Mouse (Mus musculus): ENCODE measurements around the gene Hif1an. TPM values are rescaled to one million over a fixed set of nuclear protein-coding genes. Genes with fewer than 3 reads are reported as not detected.

The Hif1an gene
- total and polyA plus RNA-seq, 3 experiments: 8.3 to 29.2 (median 12.9) TPM

GRCm38 (mm10) chr19:44588036-44588435 is 25.4 kb downstream of the Hif1an start:
- Histone ChIP-seq H3K27ac (ENCODE audit: insufficient read depth, low read depth) (no peak overlapping the region), H3K4me1 (ENCODE audit: control insufficient read depth in 1 of 2, insufficient read depth in 2 of 2) (peaks cover 8 to 28% of the 10 kb centered on the region in 2 experiments), H3K4me2 (ENCODE audit: insufficient read depth, low read depth, poor library complexity, severe bottlenecking) (no peak overlapping the region), H3K9me3 (replicated peaks; ENCODE audit: low read length) (no peaks in the 10 kb centered on the region), H3K27me3 (replicated peaks) (peaks cover 2% of the 10 kb centered on the region), H3K36me3 (replicated peaks in 1 of 2; ENCODE audit: control insufficient read depth in 1 of 2, insufficient read depth in 1 of 2, low read length in 1 of 2) (no peaks in the 10 kb centered on the region), H3K79me2 (replicated peaks; ENCODE audit: control insufficient read depth, extremely low read depth, insufficient read depth, poor library complexity, severe bottlenecking) (no peaks in the 10 kb centered on the region), H3K9ac (ENCODE audit: insufficient read depth, low read depth) (no peak overlapping the region), H3K4me3 (replicated peaks in 1 of 3; ENCODE audit: low read depth in 2 of 3, low read length in 2 of 3, poor library complexity in 1 of 3) (no peak overlapping the region)
- TF ChIP-seq CHD1 (IDR thresholded peaks at IDR 0.05; ENCODE audit: low read depth, low read length): no peak
- TF ChIP-seq BHLHE40 (IDR thresholded peaks at IDR 0.05; ENCODE audit: low read depth, low read length): no peak
- TF ChIP-seq PAX5 (IDR thresholded peaks at IDR 0.05; ENCODE audit: low read length): no peak
- no peak for TF ChIP-seq ZMIZ1 (IDR thresholded peaks at IDR 0.05; ENCODE audit: low read depth, low read length)
- no peak for TF ChIP-seq ZNF384 (IDR thresholded peaks at IDR 0.05; ENCODE audit: low read depth, low read length)
- no peak for TF ChIP-seq EP300 (IDR thresholded peaks at IDR 0.05; ENCODE audit: low read length)
- TF ChIP-seq KAT2A (IDR thresholded peaks at IDR 0.05; ENCODE audit: insufficient replicate concordance, low read length): no peak
- no peak for TF ChIP-seq ELF1 (IDR thresholded peaks at IDR 0.05; ENCODE audit: low read depth, low read length)
- no peak for TF ChIP-seq MAFK (IDR thresholded peaks at IDR 0.05; ENCODE audit: insufficient replicate concordance, low read length)
- no peak for TF ChIP-seq USF1 (IDR thresholded peaks at IDR 0.05; ENCODE audit: low read depth, low read length)
- no peak for TF ChIP-seq HCFC1 (IDR thresholded peaks at IDR 0.05; ENCODE audit: low read depth, low read length)
- TF ChIP-seq MYC (IDR thresholded peaks at IDR 0.05; ENCODE audit: low read depth, low read length): no peak
- no peak for TF ChIP-seq CHD2 (IDR thresholded peaks at IDR 0.05; ENCODE audit: low read length)
- TF ChIP-seq JUND (conservative IDR thresholded peaks at IDR 0.05; ENCODE audit: low read depth, low read length): no peak
- no peak for TF ChIP-seq ETS1 (conservative IDR thresholded peaks at IDR 0.05; ENCODE audit: low read depth, low read length)
- no peak for TF ChIP-seq POLR2A (IDR thresholded peaks at IDR 0.05; ENCODE audit: low read depth, low read length)
- TF ChIP-seq UBTF (IDR thresholded peaks at IDR 0.05; ENCODE audit: low read depth, low read length): no peak
- TF ChIP-seq USF2 (conservative IDR thresholded peaks at IDR 0.05; ENCODE audit: low read depth, low read length): no peak
- no peak for TF ChIP-seq GABPA (IDR thresholded peaks at IDR 0.05; ENCODE audit: insufficient replicate concordance, low read depth, low read length)
- in situ Hi-C loops (cut with MboI; ENCODE audit: low pct_ligation_motif_present, low pct_unique_long_range_greater_than_20kb, low sequenced_read_pairs): loop anchor here (25.0 kb wide), 1 partner anchor 449 kb away; the partner anchor contains the start of genes Pdzd7 and Sfxn3
- dilution Hi-C loops (cut with MboI; ENCODE audit: extremely low pct_ligation_motif_present, extremely low pct_unique_long_range_greater_than_20kb, low sequenced_read_pairs): no loop called here
- no peak for DNase-seq (ENCODE audit: extremely low read depth)

- peaks cover 8 to 30% of the 10 kb centered on the region in 2 experiments for H3K4me1 ChIP-seq (ENCODE audit: control insufficient read depth in 1 of 2, insufficient read depth in 2 of 2)
- TF ChIP-seq ZMIZ1 (IDR thresholded peaks at IDR 0.05; ENCODE audit: low read depth, low read length): no peak
- no peak for TF ChIP-seq MAFK (IDR thresholded peaks at IDR 0.05; ENCODE audit: insufficient replicate concordance, low read length)
- no peak for TF ChIP-seq SMC3 (IDR thresholded peaks at IDR 0.05; ENCODE audit: low read depth, low read length)
- no peak for TF ChIP-seq MEF2A (IDR thresholded peaks at IDR 0.05; ENCODE audit: borderline replicate concordance, low read depth, low read length)
- TF ChIP-seq MAZ (IDR thresholded peaks at IDR 0.05; ENCODE audit: low read depth, low read length): no peak
- TF ChIP-seq MYC (IDR thresholded peaks at IDR 0.05; ENCODE audit: low read depth, low read length): no peak
- TF ChIP-seq GABPA (IDR thresholded peaks at IDR 0.05; ENCODE audit: insufficient replicate concordance, low read depth, low read length): no peak
- no peak for TF ChIP-seq POLR2AphosphoS2 (IDR thresholded peaks at IDR 0.05; ENCODE audit: low read depth, low read length)
- no peak for TF ChIP-seq UBTF (IDR thresholded peaks at IDR 0.05; ENCODE audit: low read depth, low read length)
- H3K36me3 ChIP-seq (replicated peaks in 1 of 2; ENCODE audit: control insufficient read depth in 1 of 2, insufficient read depth in 1 of 2, low read length in 1 of 2): no peaks in the 10 kb centered on the region
- no peak overlapping the region for H3K9ac ChIP-seq (ENCODE audit: insufficient read depth, low read depth)
- no peak overlapping the region for H3K4me2 ChIP-seq (ENCODE audit: insufficient read depth, low read depth, poor library complexity, severe bottlenecking)
- H3K4me3 ChIP-seq (replicated peaks in 1 of 3; ENCODE audit: low read depth in 2 of 3, low read length in 2 of 3, poor library complexity in 1 of 3): no peak overlapping the region
- H3K9me3 ChIP-seq (replicated peaks; ENCODE audit: low read length): peaks cover 6% of the 10 kb centered on the region
- H3K27ac ChIP-seq (ENCODE audit: insufficient read depth, low read depth): no peak overlapping the region
- no peaks in the 10 kb centered on the region for H3K27me3 ChIP-seq (replicated peaks)
- dilution Hi-C loops (cut with MboI; ENCODE audit: extremely low pct_ligation_motif_present, extremely low pct_unique_long_range_greater_than_20kb, low sequenced_read_pairs): no loop called here
- in situ Hi-C loops (cut with MboI; ENCODE audit: low pct_ligation_motif_present, low pct_unique_long_range_greater_than_20kb, low sequenced_read_pairs): loop anchor here (10.0 to 25.0 kb wide), 2 partner anchors 155 to 448 kb away; partner anchors contain the start of genes Pdzd7 and Sfxn3
- no peaks in the 10 kb centered on the region for H3K79me2 ChIP-seq (replicated peaks; ENCODE audit: control insufficient read depth, extremely low read depth, insufficient read depth, poor library complexity, severe bottlenecking)
- no peak for DNase-seq (ENCODE audit: extremely low read depth)
Measured at GRCm38 (mm10) chr19:44589591-44590223, 27.1 kb downstream of the Hif1an start.

Data from CH12.LX (cell line).